Mouse (Mus musculus): ENCODE data around the gene Pbx1. TPM values are rescaled to one million over a fixed set of nuclear protein-coding genes. Genes with fewer than 3 reads are reported as not detected.

Gene Pbx1
- polyA plus RNA-seq, 2 experiments = 26.5 to 48.2 TPM

DNA sequence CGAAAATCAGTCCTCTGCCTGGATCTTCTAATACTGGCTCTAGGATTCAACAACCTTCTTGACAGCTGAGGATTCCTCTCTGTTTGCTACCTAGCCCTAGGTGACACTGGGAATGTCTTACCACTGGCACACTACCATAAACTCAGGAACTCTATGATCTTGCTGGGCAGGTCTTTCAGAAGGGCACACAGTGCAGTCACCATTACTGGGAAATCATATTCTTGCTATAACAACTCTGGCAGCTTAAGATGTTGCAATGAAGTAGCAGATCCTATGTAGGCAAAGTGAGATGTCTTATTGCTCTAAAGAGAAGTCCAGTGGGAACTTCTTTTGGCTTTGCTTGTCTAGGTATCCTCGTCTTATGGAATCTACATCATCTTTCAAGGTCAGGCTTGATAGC lies 265.2 kb downstream of the Pbx1 start:
- Histone ChIP-seq H3K9ac (ENCODE audit: low read depth, low read length, severe bottlenecking) (no peak overlapping the region), H3K27me3 (ENCODE audit: control insufficient read depth, insufficient read depth, low read length) (no peaks in the 10 kb centered on the region), H3K9me3 (ENCODE audit: control insufficient read depth, low read length) (no peaks in the 10 kb centered on the region), H3K4me2 (replicated peaks; ENCODE audit: low read depth, low read length, severe bottlenecking) (no peak overlapping the region), H3K4me3 (replicated peaks; ENCODE audit: low read length) (no peak overlapping the region), H3K27ac (replicated peaks; ENCODE audit: low read depth, low read length) (no peak overlapping the region), H3K36me3 (ENCODE audit: control insufficient read depth, insufficient read depth, low read length) (no peaks in the 10 kb centered on the region), H3K4me1 (ENCODE audit: control insufficient read depth, insufficient read depth, low read length) (no peaks in the 10 kb centered on the region)
- ATAC-seq (ENCODE audit: low FRiP score, low read depth) (no peak), DNase-seq (ENCODE audit: low spot score) (no peak)
- no peak for TF ChIP-seq POLR2A (IDR thresholded peaks at IDR 0.05; ENCODE audit: borderline replicate concordance, extremely low read depth, insufficient read depth, insufficient read length)
- 95% methylated on average over 2 of the region's 2 CpGs for WGBS

DNA sequence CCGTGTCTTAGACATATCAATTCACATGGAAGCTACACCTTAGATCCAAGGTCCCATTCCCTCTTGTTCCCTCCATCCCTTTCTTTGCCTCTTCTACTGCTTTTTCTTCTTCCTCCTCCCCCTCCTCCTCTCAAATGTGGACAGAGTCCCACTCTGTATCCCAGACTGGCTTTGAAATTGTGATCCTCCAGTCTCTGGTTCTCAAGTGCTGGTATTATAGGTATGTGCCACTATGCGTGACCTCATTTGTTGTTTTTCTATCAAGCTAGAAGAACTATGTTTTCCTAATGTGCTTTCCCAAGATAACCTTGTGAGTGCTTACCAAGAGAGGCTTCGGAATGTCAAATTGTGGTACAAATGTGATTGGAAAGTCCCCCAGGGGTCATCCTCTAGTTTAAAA lies 267.1 kb downstream of the Pbx1 start:
- ATAC-seq (ENCODE audit: low FRiP score, low read depth) = no peak
- Histone ChIP-seq H3K9ac (ENCODE audit: low read depth, low read length, severe bottlenecking) (no peak overlapping the region), H3K27me3 (ENCODE audit: control insufficient read depth, insufficient read depth, low read length) (no peaks in the 10 kb centered on the region), H3K9me3 (ENCODE audit: control insufficient read depth, low read length) (no peaks in the 10 kb centered on the region), H3K4me2 (replicated peaks; ENCODE audit: low read depth, low read length, severe bottlenecking) (no peak overlapping the region), H3K36me3 (ENCODE audit: control insufficient read depth, insufficient read depth, low read length) (no peaks in the 10 kb centered on the region), H3K4me1 (ENCODE audit: control insufficient read depth, insufficient read depth, low read length) (no peaks in the 10 kb centered on the region), H3K27ac (replicated peaks; ENCODE audit: low read depth, low read length) (no peak overlapping the region), H3K4me3 (replicated peaks; ENCODE audit: low read length) (no peak overlapping the region)
- no peak for TF ChIP-seq POLR2A (IDR thresholded peaks at IDR 0.05; ENCODE audit: borderline replicate concordance, extremely low read depth, insufficient read depth, insufficient read length)
- WGBS = 75% methylated on average over 3 of the region's 3 CpGs
- no peak for DNase-seq (ENCODE audit: low spot score)

DNA sequence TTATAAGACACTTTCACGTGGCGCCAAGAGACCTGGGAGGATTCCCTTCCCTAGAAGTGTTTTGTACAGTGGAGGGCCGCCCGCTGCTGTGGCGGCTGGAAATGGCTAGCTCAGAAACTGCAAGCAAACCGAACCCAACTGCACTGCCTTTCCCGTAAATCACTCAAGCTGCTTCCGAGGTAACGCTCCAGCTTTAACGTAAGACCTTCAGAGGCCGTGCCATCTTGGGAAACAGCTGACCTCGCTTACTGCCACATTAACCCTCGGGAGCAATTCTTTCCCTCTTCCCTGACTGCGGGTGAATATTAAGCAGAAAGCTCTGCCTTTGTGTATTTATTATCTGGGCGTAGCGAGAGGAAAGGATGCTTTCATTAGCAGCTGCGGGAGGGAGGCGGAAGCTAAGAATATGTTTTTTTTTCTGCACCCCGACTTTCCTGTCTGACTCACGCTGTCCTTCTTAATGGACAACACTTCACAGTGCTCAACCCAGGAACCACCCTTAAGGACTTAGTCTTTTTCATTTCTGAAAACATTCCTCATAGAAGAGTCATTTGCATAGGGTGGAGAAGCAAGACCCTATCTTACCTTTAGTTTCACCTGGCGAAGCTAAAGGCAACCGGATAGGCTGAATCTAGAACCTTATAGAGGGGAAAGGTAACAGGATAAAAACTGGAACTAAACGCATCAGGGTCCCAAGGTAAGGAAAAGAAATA lies 268.4 kb downstream of the Pbx1 start:
- no peak for TF ChIP-seq POLR2A (IDR thresholded peaks at IDR 0.05; ENCODE audit: borderline replicate concordance, extremely low read depth, insufficient read depth, insufficient read length)
- Histone ChIP-seq H3K27ac (replicated peaks; ENCODE audit: low read depth, low read length) (no peak overlapping the region), H3K27me3 (ENCODE audit: control insufficient read depth, insufficient read depth, low read length) (no peaks in the 10 kb centered on the region), H3K9me3 (ENCODE audit: control insufficient read depth, low read length) (no peaks in the 10 kb centered on the region), H3K9ac (ENCODE audit: low read depth, low read length, severe bottlenecking) (no peak overlapping the region), H3K4me1 (ENCODE audit: control insufficient read depth, insufficient read depth, low read length) (no peaks in the 10 kb centered on the region), H3K4me3 (replicated peaks; ENCODE audit: low read length) (no peak overlapping the region), H3K36me3 (ENCODE audit: control insufficient read depth, insufficient read depth, low read length) (peaks cover 1% of the 10 kb centered on the region; the same call in 1 of the 2 replicates), H3K4me2 (replicated peaks; ENCODE audit: low read depth, low read length, severe bottlenecking) (no peak overlapping the region)
- ATAC-seq (ENCODE audit: low FRiP score, low read depth) = no peak
- WGBS = 58% methylated on average over 23 of the region's 23 CpGs
- no peak for DNase-seq (ENCODE audit: low spot score)

DNA sequence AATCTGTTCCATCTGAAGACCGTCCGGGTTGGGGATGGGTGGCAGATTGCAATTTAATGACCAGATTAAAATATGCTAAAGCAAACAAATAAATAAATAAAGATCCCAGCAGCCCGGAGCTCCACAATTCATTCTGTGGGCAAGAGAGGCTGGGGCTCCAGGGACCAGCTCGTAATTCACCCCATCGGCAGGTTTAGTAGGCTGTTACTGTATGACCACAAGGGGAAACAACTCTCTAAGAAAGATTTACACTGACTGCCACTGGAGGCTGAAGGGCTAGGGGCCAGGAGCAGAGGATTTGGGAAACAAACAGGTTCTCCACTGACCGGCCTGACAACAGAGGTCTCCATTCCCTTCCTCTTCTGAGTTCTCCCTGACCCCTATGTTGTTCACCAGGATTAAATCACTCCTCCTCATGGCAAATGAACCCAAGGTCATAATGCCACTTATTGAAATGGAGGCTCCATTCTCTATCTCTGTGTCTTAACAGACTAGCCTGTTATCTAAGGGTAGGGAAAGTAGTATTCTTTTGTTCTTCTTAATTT lies 292.9 kb downstream of the Pbx1 start:
- Histone ChIP-seq H3K27ac (replicated peaks; ENCODE audit: low read depth, low read length) (no peak overlapping the region), H3K4me1 (ENCODE audit: control insufficient read depth, insufficient read depth, low read length) (no peaks in the 10 kb centered on the region), H3K9me3 (ENCODE audit: control insufficient read depth, low read length) (no peaks in the 10 kb centered on the region), H3K4me2 (replicated peaks; ENCODE audit: low read depth, low read length, severe bottlenecking) (no peak overlapping the region), H3K4me3 (replicated peaks; ENCODE audit: low read length) (no peak overlapping the region), H3K9ac (ENCODE audit: low read depth, low read length, severe bottlenecking) (no peak overlapping the region), H3K36me3 (ENCODE audit: control insufficient read depth, insufficient read depth, low read length) (no peaks in the 10 kb centered on the region), H3K27me3 (ENCODE audit: control insufficient read depth, insufficient read depth, low read length) (no peaks in the 10 kb centered on the region)
- DNase-seq (ENCODE audit: low spot score) = no peak
- no peak for ATAC-seq (ENCODE audit: low FRiP score, low read depth)
- no peak for TF ChIP-seq POLR2A (IDR thresholded peaks at IDR 0.05; ENCODE audit: borderline replicate concordance, extremely low read depth, insufficient read depth, insufficient read length)
- WGBS = 42% methylated on average over 6 of the region's 6 CpGs

DNA sequence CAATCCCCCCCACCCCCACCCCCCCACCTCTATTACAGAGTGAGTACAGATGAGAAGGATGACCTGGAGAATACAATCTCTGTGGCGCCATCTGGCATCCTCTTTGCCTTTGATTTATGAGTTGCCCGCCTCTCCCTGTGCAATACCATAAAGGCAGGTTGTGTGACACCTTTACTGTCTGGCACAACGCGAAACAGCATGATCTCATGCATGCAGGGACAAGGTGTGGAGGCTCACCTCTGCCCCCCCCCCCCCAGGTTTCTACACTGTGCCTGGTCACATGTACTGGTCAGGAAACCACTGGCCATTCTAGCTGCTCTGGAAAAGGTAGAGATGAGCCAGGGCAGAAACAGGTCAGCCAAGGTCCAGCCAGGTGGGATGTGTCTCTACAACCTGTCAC lies 293.4 kb downstream of the Pbx1 start:
- no peak for TF ChIP-seq POLR2A (IDR thresholded peaks at IDR 0.05; ENCODE audit: borderline replicate concordance, extremely low read depth, insufficient read depth, insufficient read length)

More for the DNA sequence above, 293.4 kb downstream of the Pbx1 start:
- H3K27ac ChIP-seq (replicated peaks; ENCODE audit: low read depth, low read length) = no peak overlapping the region
- no peaks in the 10 kb centered on the region for H3K4me1 ChIP-seq (ENCODE audit: control insufficient read depth, insufficient read depth, low read length)
- no peaks in the 10 kb centered on the region for H3K9me3 ChIP-seq (ENCODE audit: control insufficient read depth, low read length)
- DNase-seq (ENCODE audit: low spot score) (no peak), ATAC-seq (ENCODE audit: low FRiP score, low read depth) (no peak)
- H3K9ac ChIP-seq (ENCODE audit: low read depth, low read length, severe bottlenecking) = no peak overlapping the region
- H3K4me3 ChIP-seq (replicated peaks; ENCODE audit: low read length) = no peak overlapping the region
- 63% methylated on average over 4 of the region's 4 CpGs for WGBS
- H3K36me3 ChIP-seq (ENCODE audit: control insufficient read depth, insufficient read depth, low read length) = no peaks in the 10 kb centered on the region
- no peak overlapping the region for H3K4me2 ChIP-seq (replicated peaks; ENCODE audit: low read depth, low read length, severe bottlenecking)
- H3K27me3 ChIP-seq (ENCODE audit: control insufficient read depth, insufficient read depth, low read length) = no peaks in the 10 kb centered on the region
